Mouse (Mus musculus) olfactory bulb, adult 2 months (tissue): ENCODE results near the gene Crygn. TPM values are rescaled to one million over a fixed set of nuclear protein-coding genes. Genes with fewer than 3 reads are reported as not detected.

Experiments used
- H3K27ac ChIP-seq: fragments of 200-500 bp; 2 replicates; pipeline ENCODE4 v1.5.1; 2012; ENCODE audit warnings: low read depth, low read length; ENCODE audit not compliant: insufficient read depth
- H3K4me1 ChIP-seq: fragments of 200-500 bp; 2 replicates; pipeline ENCODE4 v1.6.1; 2012; ENCODE audit warnings: low read length; ENCODE audit not compliant: control insufficient read depth, insufficient read depth
- H3K4me3 ChIP-seq: fragments of 200-500 bp; 2 replicates; pipeline ENCODE4 v1.5.1; 2012; ENCODE audit warnings: mild to moderate bottlenecking, low read depth, low read length, moderate library complexity; ENCODE audit not compliant: insufficient read depth
- CTCF ChIP-seq: fragments of 200-500 bp; IDR thresholded peaks from 2 replicates; pipeline ENCODE4 v1.5.1; 2012; ENCODE audit warnings: low read depth, mild to moderate bottlenecking, low read length, moderate library complexity; ENCODE audit not compliant: insufficient read depth
- POLR2A ChIP-seq: fragments of 200-500 bp; IDR thresholded peaks from 2 replicates; pipeline ENCODE4 v1.6.1; 2012; ENCODE audit warnings: mild to moderate bottlenecking, low read depth, low read length, moderate library complexity; ENCODE audit not compliant: insufficient read depth
- WGBS: fragments of 180-500 bp; shearing (Covaris S2); methylation state at CpG from one replicate; pipeline ENCODE4 v1.1.7; 2018; 5-methylcytosine and 5-hydroxymethylcytosine counted together
- polyA plus RNA-seq: library from polyadenylated mRNA; stranded (reverse); fragments of >200 nt; gene quantifications from 2 replicates; pipeline ENCODE4 v1.2.4, GENCODE M21; 2012; ENCODE audit warnings: low replicate concordance; ENCODE audit not compliant: missing spikeins, insufficient read depth, insufficient read length

The Crygn gene
- polyA plus RNA-seq, 1 experiment: not detected

DNA sequence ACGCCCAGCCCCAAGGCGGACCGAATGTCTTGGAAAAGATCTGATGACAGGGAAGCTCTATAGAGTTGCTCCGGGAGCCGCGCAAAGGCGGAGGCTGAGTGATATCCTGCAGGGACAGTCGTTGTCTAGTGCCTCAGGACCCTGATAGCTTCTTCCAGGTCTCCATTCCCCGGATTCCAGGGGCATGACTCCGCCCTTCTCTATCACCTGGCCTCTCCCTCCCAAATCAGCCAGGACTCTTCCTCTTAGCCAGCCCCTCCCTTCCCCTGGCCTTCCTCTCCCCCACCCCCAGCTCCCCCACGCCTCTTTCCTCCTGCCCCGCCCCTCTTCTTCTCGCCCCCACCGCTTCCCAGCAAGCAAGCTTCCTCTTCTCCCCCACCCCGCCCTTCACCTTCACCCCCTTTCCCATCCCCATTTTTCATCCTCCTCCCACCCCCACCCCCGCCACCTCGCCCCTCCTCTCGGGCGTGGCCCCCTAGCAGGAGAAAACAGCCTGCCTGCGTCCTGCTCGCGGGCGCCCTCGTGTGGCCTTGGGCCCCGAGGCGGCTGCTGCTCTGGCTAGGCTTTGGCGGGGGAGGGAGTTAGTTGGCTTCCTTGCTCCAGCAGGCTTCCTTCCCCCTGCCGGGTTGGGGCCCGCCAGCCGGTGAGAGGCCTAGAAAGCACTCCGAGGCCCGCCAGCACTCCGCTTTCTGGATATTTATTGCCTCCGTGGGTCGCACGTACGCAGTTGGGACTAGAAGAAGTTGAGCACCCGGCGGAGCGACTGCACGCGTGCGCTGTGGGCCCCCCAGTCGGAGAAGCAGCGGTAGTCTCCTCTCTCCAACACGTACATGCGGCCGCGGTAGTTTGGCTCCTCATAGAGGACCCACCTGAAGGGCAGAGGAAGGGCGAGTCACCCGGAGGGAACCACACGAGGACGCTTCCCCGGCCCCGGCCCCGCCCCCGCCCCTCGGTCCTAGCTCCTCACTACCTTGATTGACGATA, 7.2 kb downstream of the Crygn start:
- Histone ChIP-seq H3K27ac (peak overlapping the region; percentile 61), H3K4me3 (peak overlapping the region; percentile 54), H3K4me1 (peaks cover 16% of the 10 kb centered on the region)
- TF ChIP-seq CTCF: peak; percentile 83
- peak; percentile 39 for TF ChIP-seq POLR2A
- WGBS: 2% methylated on average over 58 of the region's 59 CpGs

DNA sequence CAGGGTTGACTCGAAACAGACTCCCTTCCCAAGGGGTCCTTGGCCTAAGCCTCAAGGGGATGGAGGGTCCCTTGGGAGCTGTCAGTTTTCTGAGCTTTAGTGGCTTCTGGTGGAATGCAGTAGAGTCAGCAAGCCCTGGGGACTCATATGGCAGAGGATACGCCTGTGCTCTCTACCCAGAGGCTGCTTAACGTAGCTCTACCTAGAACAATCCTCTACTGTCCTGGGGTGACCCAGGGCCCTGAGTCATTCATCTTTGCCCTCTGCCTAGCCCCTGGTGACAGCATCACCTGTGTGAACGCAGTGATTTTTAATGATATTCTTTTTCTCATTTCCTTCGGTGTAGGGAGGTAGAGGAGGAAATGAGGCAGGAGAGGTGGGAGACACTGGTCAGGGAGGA, 8.1 kb downstream of the Crygn start:
- TF ChIP-seq POLR2A (no peak), CTCF (no peak)
- 81% methylated on average over 5 of the region's 5 CpGs for WGBS
- Histone ChIP-seq H3K4me3 (no peak overlapping the region), H3K27ac (no peak overlapping the region), H3K4me1 (peaks cover 16% of the 10 kb centered on the region)

DNA sequence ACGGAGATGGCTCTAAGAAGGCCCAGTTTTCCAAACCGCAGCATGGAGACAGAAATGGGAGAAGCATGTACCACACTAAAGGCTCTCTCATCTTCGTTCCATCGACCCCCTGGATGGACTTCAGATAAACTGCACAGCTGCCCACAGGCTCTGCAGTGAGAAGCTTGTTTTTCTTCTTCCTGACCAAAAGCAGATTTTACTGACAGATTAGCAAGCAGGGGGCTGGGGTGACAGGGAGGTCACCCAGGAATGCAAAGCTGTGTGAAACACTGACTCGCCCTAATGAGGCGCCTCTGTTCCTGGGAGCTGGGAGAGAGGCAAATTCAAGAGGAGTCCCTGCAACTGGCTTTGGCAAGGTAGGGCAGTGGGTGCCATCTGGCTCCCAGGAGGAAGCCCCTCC, 10.3 kb downstream of the Crygn start:
- Histone ChIP-seq H3K27ac (no peak overlapping the region), H3K4me3 (no peak overlapping the region), H3K4me1 (peaks cover 16% of the 10 kb centered on the region)
- WGBS: 54% methylated on average over 6 of the region's 6 CpGs
- no peak for TF ChIP-seq POLR2A
- TF ChIP-seq CTCF: no peak

- Histone ChIP-seq H3K27ac (no peak overlapping the region), H3K4me3 (no peak overlapping the region), H3K4me1 (peaks cover 5% of the 10 kb centered on the region; the same call in 1 of the 2 replicates)
- WGBS: 84% methylated on average over 10 of the region's 10 CpGs
- TF ChIP-seq POLR2A (no peak), CTCF (no peak)
These were observed 13.9 kb downstream of the Crygn start for GRCm38 (mm10) chr5:24743956-24744355.

DNA sequence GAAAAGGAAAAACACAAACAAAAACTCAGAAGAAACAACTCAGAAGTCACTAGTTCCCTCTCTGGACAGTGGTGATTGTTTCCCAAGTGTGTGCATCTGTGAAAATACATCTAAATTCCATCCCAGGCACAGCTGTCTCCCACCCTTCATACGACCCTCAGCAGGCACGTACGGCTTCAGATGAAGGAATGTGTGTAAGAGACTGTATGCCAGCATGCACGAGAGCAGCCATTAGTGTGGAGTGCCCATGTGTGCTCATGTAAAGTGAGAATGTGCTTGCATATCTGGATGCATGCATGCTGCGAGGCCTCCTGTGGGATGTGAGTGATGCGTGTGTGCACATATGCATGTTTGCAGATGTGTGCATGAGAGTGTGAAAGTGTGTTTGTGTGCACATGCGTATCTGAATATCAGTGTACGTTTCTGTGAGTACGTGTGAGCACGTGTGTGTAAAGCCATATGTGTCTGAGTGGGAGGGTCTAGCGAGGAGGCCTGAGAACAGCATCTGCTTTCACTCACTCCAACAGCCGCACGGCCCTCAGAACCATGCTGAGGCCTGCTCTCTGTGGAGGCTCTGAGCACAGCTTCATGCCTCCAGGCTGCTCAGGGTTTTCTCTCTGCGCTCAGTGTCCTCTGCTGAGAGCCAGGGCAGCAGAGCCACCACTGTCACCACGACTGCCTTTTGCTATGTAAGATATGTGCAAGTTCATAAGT, 16.5 kb downstream of the Crygn start:
- TF ChIP-seq POLR2A (no peak), CTCF (no peak)
- H3K27ac ChIP-seq: no peak overlapping the region

DNA sequence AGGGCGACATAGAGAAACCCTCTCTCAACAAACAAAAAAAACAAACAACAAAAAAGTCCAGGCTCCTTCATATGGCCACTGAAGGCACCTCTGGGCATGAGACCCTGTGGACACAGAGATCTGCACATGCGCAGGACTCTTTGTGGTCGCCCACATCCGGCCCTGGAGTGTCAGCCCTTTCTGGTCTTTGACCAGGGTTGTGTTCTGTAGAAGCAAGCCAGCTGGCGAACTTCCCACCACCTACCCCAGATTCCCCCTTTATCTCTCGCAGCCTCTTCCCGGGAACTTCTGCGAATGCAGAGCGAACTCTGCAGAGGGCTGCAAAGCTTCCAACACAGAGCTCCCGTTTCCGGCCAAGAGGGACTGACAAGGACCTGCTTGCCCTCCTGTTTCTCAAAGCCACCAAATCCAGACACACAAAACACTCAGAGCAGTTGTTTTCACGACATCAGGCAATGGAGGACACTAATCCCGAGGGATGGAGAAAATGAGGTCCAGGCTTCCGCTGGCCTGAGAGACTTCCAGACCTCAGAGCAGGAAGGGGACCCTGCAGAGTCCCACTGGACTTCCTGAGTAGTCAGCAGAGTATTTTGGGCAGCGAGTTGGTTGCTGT, 18.6 kb downstream of the Crygn start:
- H3K27ac ChIP-seq: no peak overlapping the region
- no peak overlapping the region for H3K4me3 ChIP-seq
- peaks cover 5% of the 10 kb centered on the region; the same call in 1 of the 2 replicates for H3K4me1 ChIP-seq
- WGBS: 54% methylated on average over 15 of the region's 15 CpGs
- TF ChIP-seq CTCF (no peak), POLR2A (no peak)

More for the DNA sequence above, 16.5 kb downstream of the Crygn start:
- peaks cover 5% of the 10 kb centered on the region; the same call in 1 of the 2 replicates for H3K4me1 ChIP-seq
- no peak overlapping the region for H3K4me3 ChIP-seq
- WGBS: 91% methylated on average over 15 of the region's 15 CpGs

DNA sequence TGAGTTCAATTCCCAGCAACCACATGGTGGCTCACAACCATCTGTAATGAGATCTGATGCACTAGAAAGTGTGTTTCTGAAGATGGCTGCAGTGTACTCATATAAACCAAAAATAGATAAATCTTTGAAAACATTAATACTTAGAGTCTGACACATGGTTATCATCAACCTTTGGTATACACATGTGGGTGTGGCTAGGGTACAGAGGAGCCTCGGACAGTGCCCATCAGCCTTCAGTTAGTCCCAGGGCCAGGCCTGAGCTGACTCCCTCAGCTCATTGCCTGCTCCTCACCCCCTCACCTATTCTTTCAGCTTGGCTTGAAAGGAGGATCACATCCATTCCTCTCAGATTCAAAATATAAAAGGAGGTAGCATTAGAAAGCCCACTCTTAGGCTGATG, 19.3 kb downstream of the Crygn start:
- TF ChIP-seq CTCF (no peak), POLR2A (no peak)
- Histone ChIP-seq H3K27ac (no peak overlapping the region), H3K4me3 (no peak overlapping the region), H3K4me1 (peaks cover 5% of the 10 kb centered on the region; the same call in 1 of the 2 replicates)
- WGBS: 96% methylated on average over 1 of the region's 1 CpGs

- Histone ChIP-seq H3K27ac (no peak overlapping the region), H3K4me1 (peaks cover 5% of the 10 kb centered on the region; the same call in 1 of the 2 replicates), H3K4me3 (no peak overlapping the region)
- WGBS: 93% methylated on average over 10 of the region's 10 CpGs
- TF ChIP-seq CTCF (no peak), POLR2A (no peak)
These were observed 20.2 kb downstream of the Crygn start for GRCm38 (mm10) chr5:24737595-24737994.
